Mouse (Mus musculus) subcutaneous adipose tissue, adult 2 months (tissue): ENCODE results near the gene Ogdhl. TPM values are rescaled to one million over a fixed set of nuclear protein-coding genes. Genes with fewer than 3 reads are reported as not detected.

Experiments
- polyA plus RNA-seq: library from polyadenylated mRNA; depleted of rRNA; stranded (reverse); fragments of >200 nt; gene quantifications from 2 replicates; pipeline ENCODE4 v1.2.3, GENCODE M21; 2012; ENCODE audit warnings: low replicate concordance; rRNA removed

Ogdhl gene
- polyA plus RNA-seq: 0.82 and 15.3 TPM in 2 replicates

GRCm38 (mm10) chr14:32321732-32322685 lies at the start of gene Ogdhl:
Gene Ogdhl, plus strand, starts transcription at chr14:32322019.

DNA sequence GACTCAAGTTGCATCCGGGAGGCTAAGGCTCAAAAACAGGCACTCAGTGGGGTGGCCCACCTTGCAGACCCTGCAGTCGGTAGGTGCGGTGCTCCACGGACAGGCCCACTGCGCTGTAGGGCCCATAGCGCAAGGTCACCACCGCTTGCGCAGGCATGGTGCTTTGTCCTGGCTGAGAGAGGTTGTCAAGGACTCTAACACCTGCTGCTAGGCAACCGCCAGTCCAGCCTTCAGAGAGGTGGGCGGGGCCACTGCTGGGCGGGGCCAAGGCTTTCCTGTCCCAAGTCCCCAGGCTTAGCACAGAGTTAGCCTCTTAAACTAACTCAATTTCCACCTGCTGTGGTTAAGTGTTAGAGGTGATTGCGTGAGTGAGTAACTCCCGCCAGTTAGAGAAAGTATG lies 66.4 kb downstream of the Ogdhl start, which contains the start of gene 1700024G13Rik:
Gene 1700024G13Rik (minus strand): TSS at position 196 of the 400 bp plus-strand sequence.

Other genes starting within 250 kb of the Ogdhl start
- gene Oxnad1, start 236.6 kb upstream of the Ogdhl start, polyA plus RNA-seq: 26.4 and 29.8 TPM in 2 replicates
- gene Dph3, start 236.3 kb upstream of the Ogdhl start, polyA plus RNA-seq: 27.0 and 31.4 TPM in 2 replicates
- gene Msmb, start 180.0 kb upstream of the Ogdhl start, polyA plus RNA-seq: not detected in 2 replicates
- gene Ncoa4, start 162.2 kb upstream of the Ogdhl start, polyA plus RNA-seq: 93.0 and 112 TPM in 2 replicates
- 199 and 255 TPM in 2 replicates for gene Timm23, start 120.1 kb upstream of the Ogdhl start, polyA plus RNA-seq
- gene Parg, start 120.1 kb upstream of the Ogdhl start, polyA plus RNA-seq: 5.8 and 10.2 TPM in 2 replicates
- not detected in 2 replicates for gene 1700024G13Rik, start 66.4 kb downstream of the Ogdhl start, polyA plus RNA-seq
- gene Slc18a3, start 142.8 kb downstream of the Ogdhl start, polyA plus RNA-seq: not detected in 2 replicates
- gene Chat, start 144.0 kb downstream of the Ogdhl start, polyA plus RNA-seq: not detected in 2 replicates
- 5.0 and 7.0 TPM in 2 replicates for gene Ercc6, start 191.5 kb downstream of the Ogdhl start, polyA plus RNA-seq